Mouse (Mus musculus) neural tube, embryonic 14.5 days (tissue): Measurements from ENCODE around the gene Fance. TPM values are rescaled to one million over a fixed set of nuclear protein-coding genes. Genes with fewer than 3 reads are reported as not detected.

Experiments used
- ATAC-seq: fragments of 200-750 bp; cut with Nextera tagmentation; 2 replicates; pipeline ENCODE4 v1.8.0; 2017; ENCODE audit warnings: low read depth, mild to moderate bottlenecking, moderate TSS enrichment, moderate library complexity
- H3K27ac ChIP-seq: fragments of 300-500 bp; sonication (generic); 2 replicates; pipeline ENCODE4 v1.5.1; 2014; ENCODE audit warnings: low read depth, mild to moderate bottlenecking, control low read depth, low read length, moderate library complexity, mixed read lengths
- H3K27me3 ChIP-seq: fragments of 300-500 bp; sonication (generic); 2 replicates; pipeline ENCODE4 v1.6.1; 2014; ENCODE audit warnings: low read length; ENCODE audit not compliant: control insufficient read depth, insufficient read depth
- H3K36me3 ChIP-seq: fragments of 300-500 bp; sonication (generic); 2 replicates; pipeline ENCODE4 v1.6.1; 2014; ENCODE audit warnings: low read length, mixed read lengths; ENCODE audit not compliant: control insufficient read depth, insufficient read depth
- H3K4me1 ChIP-seq: fragments of 300-500 bp; sonication (generic); 2 replicates; pipeline ENCODE4 v1.6.1; 2014; ENCODE audit warnings: low read length; ENCODE audit not compliant: control insufficient read depth, insufficient read depth
- H3K4me2 ChIP-seq: fragments of 300-500 bp; sonication (generic); 2 replicates; pipeline ENCODE4 v1.6.1; 2014; ENCODE audit warnings: mild to moderate bottlenecking, low read depth, low read length, control low read depth
- H3K4me3 ChIP-seq: fragments of 300-500 bp; sonication (generic); 2 replicates; pipeline ENCODE4 v1.5.1; 2014; ENCODE audit warnings: low read depth, low read length, control low read depth, mixed read lengths
- H3K9ac ChIP-seq: fragments of 300-500 bp; sonication (generic); replicated peaks from 2 replicates; pipeline ENCODE4 v1.6.1; 2014; ENCODE audit warnings: low read depth, mild to moderate bottlenecking, control low read depth, low read length, mixed read lengths
- H3K9me3 ChIP-seq: fragments of 300-500 bp; sonication (generic); 2 replicates; pipeline ENCODE4 v1.6.1; 2016; ENCODE audit warnings: low read length; ENCODE audit not compliant: control insufficient read depth
- WGBS: fragments of 180-500 bp; shearing (Covaris S2); extraction: QIAGEN DNeasy Blood & Tissue Kit; methylation state at CpG from one replicate; pipeline ENCODE4 v1.1.7; 2014; 5-methylcytosine and 5-hydroxymethylcytosine counted together
- polyA plus RNA-seq: library from polyadenylated mRNA; unstranded; fragments of >200 nt; fragmentation: Nextera tagmentation; extraction: Ambion mirVana; gene quantifications from 2 replicates; pipeline ENCODE4 v1.2.1, GENCODE M21; 2014

Fance gene
- polyA plus RNA-seq, 1 experiment from 2014 or later: 23.5 TPM

DNA sequence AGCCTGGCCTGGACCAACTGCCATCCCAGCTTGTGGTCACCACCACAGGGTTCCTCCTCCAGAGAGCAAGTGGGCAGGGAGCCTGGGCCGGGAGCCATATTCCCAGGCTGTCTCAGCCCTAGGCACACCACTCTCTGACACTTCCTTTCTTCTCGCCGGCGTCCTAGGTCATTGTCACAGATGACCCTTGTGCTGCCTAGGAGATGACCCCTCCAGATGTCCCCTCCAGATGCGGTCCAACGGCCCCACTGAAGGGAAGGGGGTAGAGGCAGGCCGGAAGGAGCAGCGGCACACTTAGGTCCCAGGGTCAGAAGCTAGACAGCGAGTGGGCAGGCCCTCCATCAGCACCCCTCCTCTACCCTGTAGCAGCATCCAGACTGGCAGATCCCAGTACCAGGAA, 13.0 kb upstream of the Fance start:
- H3K9ac ChIP-seq: no peak overlapping the region
- no peaks in the 10 kb centered on the region for H3K9me3 ChIP-seq
- 45% methylated on average over 9 of the region's 9 CpGs for WGBS
- no peaks in the 10 kb centered on the region for H3K36me3 ChIP-seq
- H3K27me3 ChIP-seq: no peaks in the 10 kb centered on the region
- no peak overlapping the region for H3K4me3 ChIP-seq
- H3K27ac ChIP-seq: no peak overlapping the region
- H3K4me1 ChIP-seq: no peaks in the 10 kb centered on the region
- H3K4me2 ChIP-seq: no peak overlapping the region
- ATAC-seq: no peak

DNA sequence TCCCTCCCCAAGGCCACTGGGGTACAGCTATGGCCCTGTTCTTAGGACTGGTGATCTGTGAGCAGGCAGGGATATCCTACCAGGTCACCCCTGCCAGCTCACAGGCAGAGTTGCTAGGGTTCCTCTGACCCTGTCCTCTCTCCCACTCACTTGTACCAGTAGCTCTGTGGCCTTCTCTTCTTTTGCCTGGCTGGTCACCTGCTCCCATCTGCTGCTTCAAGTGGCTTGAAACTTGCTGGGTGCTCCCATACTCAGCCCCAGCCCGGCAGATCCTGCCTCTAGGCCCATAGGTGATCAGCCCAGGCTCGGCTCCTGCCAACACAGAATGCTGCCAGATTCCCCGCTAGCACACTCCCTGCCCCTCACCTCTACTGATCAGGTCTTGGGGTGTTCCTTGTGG, 12.5 kb upstream of the Fance start:
- WGBS: 73% methylated on average over 3 of the region's 3 CpGs
- Histone ChIP-seq H3K9me3 (no peaks in the 10 kb centered on the region), H3K9ac (no peak overlapping the region), H3K27me3 (no peaks in the 10 kb centered on the region), H3K27ac (no peak overlapping the region), H3K4me1 (no peaks in the 10 kb centered on the region), H3K36me3 (no peaks in the 10 kb centered on the region), H3K4me2 (no peak overlapping the region), H3K4me3 (no peak overlapping the region)
- ATAC-seq: no peak

DNA sequence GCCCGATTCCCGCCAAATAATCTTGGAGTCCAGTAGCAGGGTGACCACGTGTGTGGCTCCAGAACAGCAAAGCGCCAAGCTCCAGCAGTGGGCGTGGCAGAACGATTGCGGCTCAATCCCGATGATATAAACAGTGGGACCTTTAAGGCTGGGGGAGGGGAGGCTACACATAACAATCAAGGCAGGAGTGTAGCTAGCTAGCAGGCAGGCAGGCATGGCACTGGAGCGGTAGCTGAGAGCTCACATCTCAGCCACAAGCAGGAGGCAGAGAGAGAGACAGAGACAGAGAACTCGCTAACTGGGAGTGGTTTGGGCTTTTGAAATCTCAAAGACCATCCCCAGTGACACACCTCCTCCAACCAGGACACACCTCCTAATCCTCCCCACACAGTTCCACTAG, 8.1 kb upstream of the Fance start:
- no peak overlapping the region for H3K4me3 ChIP-seq
- no peak for ATAC-seq
- whole genome bisulfite sequencing: 61% methylated on average over 10 of the region's 10 CpGs

DNA sequence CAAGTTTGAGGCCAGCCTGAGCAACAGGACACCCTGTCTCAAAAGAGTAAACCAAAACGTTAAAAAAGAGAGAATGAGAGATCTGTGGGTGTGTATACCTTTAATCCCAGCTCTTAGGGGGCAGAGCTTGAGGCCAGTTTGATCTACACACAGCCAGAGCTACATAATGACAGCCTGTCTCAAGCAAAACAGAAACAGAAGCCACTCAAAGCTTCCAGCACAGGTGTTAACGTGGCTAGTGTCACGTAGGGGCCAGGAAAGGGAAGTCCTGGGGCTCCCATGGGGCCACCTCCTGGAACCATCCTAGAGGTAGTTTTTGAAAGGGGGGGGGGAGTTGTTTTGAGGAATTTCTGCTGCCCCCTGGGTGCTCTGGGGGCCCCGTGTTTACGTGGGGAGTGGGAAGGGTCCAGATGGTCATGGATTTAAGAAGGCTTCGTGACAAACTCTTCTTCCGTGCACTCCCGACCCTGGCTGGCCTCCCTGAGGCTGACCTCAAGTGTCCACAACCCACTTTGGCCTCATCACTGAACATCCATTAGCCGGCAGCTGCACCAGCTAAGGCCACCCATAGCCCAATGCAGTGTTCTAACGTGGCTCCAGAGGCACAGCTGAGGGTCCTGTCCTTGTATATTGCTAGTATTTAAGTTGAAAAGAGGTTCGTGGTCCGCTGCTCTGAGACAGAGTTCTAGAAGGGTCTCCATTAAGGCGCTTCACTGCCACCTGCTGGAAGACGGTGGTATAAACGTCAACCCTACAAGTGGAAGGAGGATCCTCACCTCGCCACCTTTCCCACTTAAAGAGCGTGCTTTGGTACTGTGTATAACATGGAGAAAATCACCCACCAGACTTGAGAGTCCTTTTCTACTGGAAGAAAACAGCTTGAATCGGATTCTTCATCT, 4.8 kb upstream of the Fance start:
- Histone ChIP-seq H3K36me3 (no peaks in the 10 kb centered on the region), H3K4me3 (no peak overlapping the region), H3K4me2 (no peak overlapping the region; the same call in 1 of the 2 replicates), H3K9me3 (no peaks in the 10 kb centered on the region), H3K4me1 (no peaks in the 10 kb centered on the region), H3K27me3 (no peaks in the 10 kb centered on the region), H3K9ac (no peak overlapping the region), H3K27ac (no peak overlapping the region)
- no peak for ATAC-seq
- 20% methylated on average over 18 of the region's 18 CpGs for WGBS

More for the DNA sequence above, 8.1 kb upstream of the Fance start:
- no peaks in the 10 kb centered on the region for H3K36me3 ChIP-seq
- no peaks in the 10 kb centered on the region for H3K4me1 ChIP-seq
- no peak overlapping the region for H3K4me2 ChIP-seq
- no peaks in the 10 kb centered on the region for H3K9me3 ChIP-seq
- H3K27ac ChIP-seq: no peak overlapping the region
- no peaks in the 10 kb centered on the region for H3K27me3 ChIP-seq
- no peak overlapping the region for H3K9ac ChIP-seq

DNA sequence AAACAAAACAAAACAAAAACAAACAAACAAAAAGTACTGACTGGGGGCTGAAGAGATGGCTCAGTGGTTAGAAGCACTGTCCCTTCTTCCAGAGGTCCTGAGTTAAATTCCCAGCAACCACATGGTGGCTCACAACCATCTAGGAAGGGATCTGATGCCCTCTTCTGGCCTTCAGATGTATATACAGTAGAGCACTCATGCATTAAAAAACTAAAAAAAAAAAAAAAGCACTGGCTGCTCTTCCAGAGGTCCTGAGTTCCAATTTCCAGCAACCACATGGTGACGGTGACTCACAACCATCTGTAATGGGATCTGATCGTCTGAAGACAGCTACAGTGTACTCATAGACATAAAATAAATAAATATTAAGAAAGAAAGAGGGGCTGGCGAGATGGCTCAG, 2.5 kb upstream of the Fance start:
- Histone ChIP-seq H3K27me3 (no peaks in the 10 kb centered on the region), H3K27ac (no peak overlapping the region), H3K4me2 (no peak overlapping the region), H3K4me1 (0 out of 2 replicates have a peak, but pooled peaks cover 4% of the 10 kb centered on the region), H3K4me3 (no peak overlapping the region), H3K9me3 (no peaks in the 10 kb centered on the region), H3K9ac (no peak overlapping the region), H3K36me3 (no peaks in the 10 kb centered on the region)
- WGBS: 82% methylated on average over 3 of the region's 3 CpGs
- no peak for ATAC-seq

DNA sequence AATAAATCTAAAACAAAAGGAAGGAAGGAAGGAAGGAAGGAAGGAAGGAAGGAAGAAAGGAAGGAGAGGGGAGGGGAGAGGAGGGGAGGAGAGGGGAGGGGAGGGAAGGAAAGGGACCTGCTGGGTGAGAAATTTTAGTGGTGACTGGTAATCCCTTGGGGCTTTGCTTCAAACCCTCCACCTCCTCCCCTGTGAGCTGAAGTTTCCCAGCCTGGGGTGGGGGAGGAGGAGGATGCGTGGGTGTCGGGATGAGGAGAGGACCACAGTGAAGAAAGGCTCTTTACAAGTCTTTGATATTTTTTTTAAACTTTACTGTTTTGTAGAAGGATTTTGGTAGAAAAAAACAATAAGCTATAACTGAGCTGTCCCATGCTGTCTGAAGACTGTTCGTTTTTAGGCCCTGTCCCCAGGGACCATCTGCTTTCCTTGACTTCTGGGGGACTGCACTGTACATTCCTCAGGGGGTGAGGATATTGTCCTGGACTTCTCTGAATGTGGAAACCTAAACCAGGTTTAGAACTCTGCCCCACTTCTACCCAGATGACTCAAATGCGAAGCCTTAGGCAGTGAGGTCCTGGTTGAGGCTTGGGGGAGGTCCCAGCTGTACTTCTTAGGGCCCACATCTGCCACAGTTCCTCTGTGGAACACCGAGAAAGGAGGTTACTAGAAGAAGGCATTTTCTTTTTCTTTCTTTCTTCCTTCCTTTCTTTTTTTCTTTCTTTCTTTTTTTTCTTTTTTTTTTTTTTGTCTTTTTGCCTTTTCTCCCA, 1.8 kb upstream of the Fance start:
- H3K36me3 ChIP-seq: no peaks in the 10 kb centered on the region
- H3K4me2 ChIP-seq: no peak overlapping the region
- H3K27ac ChIP-seq: no peak overlapping the region
- H3K9me3 ChIP-seq: no peaks in the 10 kb centered on the region
- 0 out of 2 replicates have a peak, but pooled peaks cover 4% of the 10 kb centered on the region for H3K4me1 ChIP-seq
- no peak overlapping the region for H3K9ac ChIP-seq
- WGBS: 81% methylated on average over 5 of the region's 5 CpGs
- no peaks in the 10 kb centered on the region for H3K27me3 ChIP-seq
- ATAC-seq: no peak
- no peak overlapping the region for H3K4me3 ChIP-seq

DNA sequence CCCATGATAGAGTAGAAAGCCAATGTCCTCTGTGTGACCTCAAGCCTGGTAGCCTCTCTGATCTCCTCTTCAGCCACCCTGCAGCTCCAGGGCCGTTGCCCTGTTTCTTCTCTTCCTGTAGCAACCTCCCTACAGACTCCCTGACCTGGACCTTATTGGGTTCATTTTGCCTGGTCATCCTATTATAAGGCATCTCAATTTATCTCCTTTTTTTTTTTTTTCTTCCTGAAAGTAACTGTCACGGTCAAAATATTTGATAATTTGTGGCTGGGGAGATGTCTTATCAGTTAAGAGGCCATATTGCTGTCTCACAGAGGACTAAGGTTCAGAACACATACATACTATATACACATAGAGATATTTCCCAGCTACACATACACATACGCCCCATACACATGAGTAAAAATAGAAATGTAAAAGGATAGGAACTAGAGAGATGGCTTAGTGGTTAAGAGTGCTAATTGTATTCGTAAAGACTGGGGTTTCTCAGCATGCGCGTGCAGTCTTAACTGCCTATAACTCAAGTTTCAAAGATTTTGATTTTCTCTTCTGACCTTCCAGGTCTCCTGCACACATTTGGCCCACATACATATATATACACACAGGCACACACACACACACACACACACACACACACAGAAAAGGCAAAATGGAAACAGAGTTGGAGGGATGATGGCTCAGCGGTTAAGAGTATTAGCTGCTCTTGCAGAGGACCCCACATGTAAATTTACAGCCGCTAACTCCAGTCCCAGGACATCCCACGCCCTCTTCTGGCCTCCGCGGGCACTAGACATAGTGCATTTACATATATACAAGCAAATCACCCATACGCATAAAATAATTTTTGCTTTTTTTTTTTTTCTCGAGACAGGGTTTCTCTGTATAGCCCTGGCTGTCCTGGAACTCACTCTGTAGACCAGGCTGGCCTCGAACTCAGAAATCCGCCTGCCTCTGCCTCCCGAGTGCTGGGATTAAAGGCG, 797 bp upstream of the Fance start:
- no peak overlapping the region for H3K9ac ChIP-seq
- 0 out of 2 replicates have a peak overlapping the region, but pooled peaks have one; percentile 34 for H3K27ac ChIP-seq
- peak overlapping the region; percentile 68 for H3K4me3 ChIP-seq
- H3K4me2 ChIP-seq: peak overlapping the region; percentile 64
- H3K9me3 ChIP-seq: no peaks in the 10 kb centered on the region
- peaks cover 6% of the 10 kb centered on the region for H3K36me3 ChIP-seq
- 26% methylated on average over 17 of the region's 17 CpGs for WGBS
- 0 out of 2 replicates have a peak, but pooled peaks cover 4% of the 10 kb centered on the region for H3K4me1 ChIP-seq
- no peaks in the 10 kb centered on the region for H3K27me3 ChIP-seq
- ATAC-seq: peak; percentile 7

DNA sequence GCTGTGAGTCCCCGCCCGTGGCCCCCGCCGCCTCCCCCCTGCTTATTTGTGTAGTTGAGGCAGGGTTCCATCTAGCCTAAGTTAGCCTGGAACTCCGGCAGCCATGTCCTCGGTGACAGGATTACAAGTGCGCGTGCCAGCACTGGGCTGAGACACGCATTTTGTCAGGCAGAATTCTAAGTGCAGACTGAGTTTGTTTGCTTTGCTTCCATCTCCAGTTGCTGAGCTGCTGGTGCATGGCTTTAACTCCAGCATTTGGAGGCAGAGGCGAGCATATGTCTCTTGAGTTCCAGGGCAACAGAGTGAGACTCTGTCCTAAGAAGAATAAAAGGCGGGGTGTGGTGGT, 534 bp downstream of the Fance start:
- 2% methylated on average over 11 of the region's 11 CpGs for WGBS
- H3K9ac ChIP-seq: peak overlapping the region; percentile 69
- H3K36me3 ChIP-seq: peaks cover 6% of the 10 kb centered on the region
- H3K4me1 ChIP-seq: 0 out of 2 replicates have a peak, but pooled peaks cover 4% of the 10 kb centered on the region
- peak overlapping the region; percentile 68 for H3K4me3 ChIP-seq
- no peaks in the 10 kb centered on the region for H3K9me3 ChIP-seq
- ATAC-seq: peak; percentile 28; the same call in 1 of the 2 replicates
- peak overlapping the region; percentile 64 for H3K4me2 ChIP-seq
- peak overlapping the region; percentile 79 for H3K27ac ChIP-seq
- no peaks in the 10 kb centered on the region for H3K27me3 ChIP-seq
